Mouse (Mus musculus): ENCODE results near the gene Sptbn1. TPM values are rescaled to one million over a fixed set of nuclear protein-coding genes. Genes with fewer than 3 reads are reported as not detected.

Gene Sptbn1
- polyA plus RNA-seq, 1 experiment from 2014 or later: 180 TPM

DNA sequence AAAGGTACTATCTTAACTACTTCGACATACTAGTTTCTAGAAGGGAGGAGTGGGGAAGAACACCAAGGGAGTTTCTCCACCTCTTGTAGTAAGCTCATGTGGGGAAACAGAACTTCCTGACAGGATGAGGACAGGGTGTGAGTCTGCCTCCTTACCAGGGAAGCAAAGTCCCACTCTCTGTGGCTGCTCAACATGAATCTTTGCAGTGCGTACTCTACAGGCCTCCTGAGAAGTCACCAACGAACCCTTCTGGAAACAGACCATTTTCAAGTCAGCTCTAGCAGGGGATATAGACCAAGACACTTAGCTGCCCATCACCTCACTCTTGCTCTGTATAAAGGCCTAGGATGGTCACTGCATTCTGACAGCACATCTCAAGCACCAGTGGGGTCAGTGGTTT lies 36.6 kb downstream of the Sptbn1 start:
- H3K9me3 ChIP-seq (replicated peaks): no peaks in the 10 kb centered on the region
- ATAC-seq (ENCODE audit: low FRiP score): no peak
- no peak overlapping the region for H3K4me3 ChIP-seq (replicated peaks)
- peaks cover 30% of the 10 kb centered on the region for H3K4me1 ChIP-seq
- no peak overlapping the region for H3K27ac ChIP-seq (replicated peaks)
- no peaks in the 10 kb centered on the region for H3K36me3 ChIP-seq
- no peak overlapping the region for H3K9ac ChIP-seq (replicated peaks)
- no peaks in the 10 kb centered on the region for H3K27me3 ChIP-seq (replicated peaks)
- H3K4me2 ChIP-seq: no peak overlapping the region
- WGBS: 82% methylated on average over 3 of the region's 3 CpGs

DNA sequence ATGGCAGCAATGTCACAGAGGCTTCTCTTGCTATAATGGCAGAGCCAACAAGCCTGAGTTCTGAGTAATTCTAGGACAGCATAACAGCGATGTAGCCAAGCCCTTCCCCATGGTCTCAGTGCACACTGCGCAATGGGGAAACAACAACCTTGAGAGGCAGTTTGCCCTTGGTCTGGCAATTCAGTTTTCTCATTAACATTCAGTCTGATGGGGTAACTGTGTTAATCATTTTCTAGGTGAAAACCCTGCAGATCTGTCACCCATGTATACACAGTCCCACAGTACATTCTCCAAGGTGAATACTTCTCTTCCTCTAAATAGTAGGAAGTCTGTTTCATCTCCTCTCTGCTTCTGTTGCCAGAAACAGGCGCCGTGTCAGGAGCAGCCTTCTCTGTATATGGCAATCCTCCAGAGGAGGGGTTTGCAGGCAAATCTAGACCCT lies 37.6 kb downstream of the Sptbn1 start:
- Histone ChIP-seq H3K4me3 (replicated peaks) (no peak overlapping the region), H3K4me1 (peaks cover 30% of the 10 kb centered on the region), H3K9ac (replicated peaks) (no peak overlapping the region), H3K36me3 (no peaks in the 10 kb centered on the region), H3K9me3 (replicated peaks) (no peaks in the 10 kb centered on the region), H3K4me2 (no peak overlapping the region), H3K27me3 (replicated peaks) (no peaks in the 10 kb centered on the region), H3K27ac (replicated peaks) (0 out of 2 replicates have a peak overlapping the region, but pooled peaks have one; percentile 11)
- 82% methylated on average over 4 of the region's 4 CpGs for WGBS
- no peak for ATAC-seq (ENCODE audit: low FRiP score)

DNA sequence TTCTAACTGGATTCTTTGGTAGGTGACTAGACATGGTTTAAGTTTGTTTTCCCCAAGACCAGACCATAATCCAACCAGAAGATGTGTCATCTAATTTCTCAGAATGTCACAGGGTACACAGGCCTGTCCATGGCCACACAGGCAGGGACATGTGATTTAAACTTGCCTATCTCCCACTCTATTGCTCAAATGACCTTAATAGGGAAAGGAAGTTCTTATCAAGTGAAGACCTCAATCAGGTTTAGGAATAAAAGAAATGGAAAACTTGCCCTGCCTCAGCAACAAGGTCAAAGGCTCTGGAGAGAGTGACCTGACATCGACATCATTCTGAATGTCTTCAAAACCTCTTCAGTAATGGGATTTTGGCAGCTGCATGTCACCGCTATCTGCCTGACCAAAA lies 41.2 kb downstream of the Sptbn1 start:
- H3K4me2 ChIP-seq: no peak overlapping the region
- H3K4me3 ChIP-seq (replicated peaks): no peak overlapping the region
- H3K4me1 ChIP-seq: peaks cover 28% of the 10 kb centered on the region
- no peak overlapping the region for H3K27ac ChIP-seq (replicated peaks)
- 83% methylated on average over 2 of the region's 2 CpGs for WGBS
- no peaks in the 10 kb centered on the region for H3K9me3 ChIP-seq (replicated peaks)
- no peak for ATAC-seq (ENCODE audit: low FRiP score)
- H3K9ac ChIP-seq (replicated peaks): no peak overlapping the region
- H3K27me3 ChIP-seq (replicated peaks): no peaks in the 10 kb centered on the region
- H3K36me3 ChIP-seq: no peaks in the 10 kb centered on the region

DNA sequence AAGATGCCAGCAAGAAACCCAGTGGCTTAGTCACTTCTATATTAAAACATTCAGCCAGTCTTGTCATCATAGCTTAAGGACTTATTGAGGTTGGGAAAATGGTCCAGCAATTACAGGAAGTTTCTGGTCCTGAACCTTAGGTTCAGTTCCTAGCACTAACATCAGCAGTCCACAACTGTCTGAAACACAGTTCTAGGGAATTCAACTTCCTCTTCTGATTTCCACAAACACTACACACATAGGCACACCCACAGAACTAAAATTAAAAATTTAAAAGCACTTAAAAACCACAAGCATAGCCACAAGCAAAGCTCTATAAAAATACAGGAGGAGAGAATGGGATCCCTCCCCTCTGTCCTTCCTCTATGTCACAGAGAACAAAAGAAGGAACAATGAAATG lies 43.4 kb downstream of the Sptbn1 start:
- Histone ChIP-seq H3K4me1 (0 out of 2 replicates have a peak, but pooled peaks cover 12% of the 10 kb centered on the region), H3K27me3 (replicated peaks) (no peaks in the 10 kb centered on the region), H3K4me2 (no peak overlapping the region), H3K4me3 (replicated peaks) (no peak overlapping the region), H3K27ac (replicated peaks) (no peak overlapping the region), H3K36me3 (peaks cover 2% of the 10 kb centered on the region; the same call in 1 of the 2 replicates), H3K9ac (replicated peaks) (no peak overlapping the region), H3K9me3 (replicated peaks) (no peaks in the 10 kb centered on the region)
- ATAC-seq (ENCODE audit: low FRiP score): no peak

DNA sequence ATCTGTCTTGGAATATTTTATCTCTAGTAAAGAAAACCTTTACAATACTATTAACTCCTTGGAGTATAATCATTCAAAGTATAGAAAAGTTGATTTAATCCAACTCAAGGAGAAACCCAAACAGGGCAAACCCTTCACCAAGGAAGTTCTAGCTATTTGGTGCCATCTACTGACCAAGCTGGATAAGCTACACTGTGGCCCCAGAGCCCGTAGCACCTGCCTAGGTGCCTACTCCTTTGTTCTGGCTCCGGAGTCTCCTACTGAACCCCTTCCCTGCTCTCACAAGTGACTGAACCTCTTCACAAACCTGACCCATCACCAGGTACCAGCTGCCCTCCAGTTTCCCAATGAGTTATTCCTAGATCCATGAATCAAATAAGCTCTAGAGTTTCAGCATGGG lies 45.3 kb downstream of the Sptbn1 start:
- Histone ChIP-seq H3K36me3 (peaks cover 12% of the 10 kb centered on the region), H3K4me2 (no peak overlapping the region), H3K9me3 (replicated peaks) (no peaks in the 10 kb centered on the region), H3K4me3 (replicated peaks) (no peak overlapping the region), H3K9ac (replicated peaks) (no peak overlapping the region), H3K27ac (replicated peaks) (no peak overlapping the region), H3K27me3 (replicated peaks) (no peaks in the 10 kb centered on the region), H3K4me1 (0 out of 2 replicates have a peak, but pooled peaks cover 12% of the 10 kb centered on the region)
- WGBS: 31% methylated on average over 2 of the region's 2 CpGs
- no peak for ATAC-seq (ENCODE audit: low FRiP score)

DNA sequence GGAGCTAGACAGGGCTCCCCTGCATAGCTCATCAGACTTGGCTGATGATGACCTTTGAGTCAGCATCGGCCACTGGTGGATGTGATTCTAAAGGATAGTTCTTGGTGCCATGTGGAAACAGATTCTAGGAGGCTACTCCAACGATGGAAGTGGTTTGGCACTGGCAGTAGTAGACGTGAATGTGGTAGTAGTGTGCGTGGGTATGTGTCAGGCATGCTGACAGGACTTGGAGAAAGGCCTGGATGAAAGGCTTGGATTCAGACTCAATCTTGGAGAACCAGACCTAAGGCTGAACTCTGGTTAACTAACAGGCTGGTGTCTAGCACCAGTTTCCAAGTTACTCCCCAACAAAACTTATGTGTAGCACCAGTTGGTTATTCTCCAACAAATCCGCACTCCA lies 46.9 kb downstream of the Sptbn1 start:
- H3K9me3 ChIP-seq (replicated peaks): no peaks in the 10 kb centered on the region
- no peaks in the 10 kb centered on the region for H3K27me3 ChIP-seq (replicated peaks)
- 0 out of 2 replicates have a peak, but pooled peaks cover 6% of the 10 kb centered on the region for H3K4me1 ChIP-seq
- no peak overlapping the region for H3K27ac ChIP-seq (replicated peaks)
- H3K4me3 ChIP-seq (replicated peaks): no peak overlapping the region
- H3K36me3 ChIP-seq: peaks cover 20% of the 10 kb centered on the region
- ATAC-seq (ENCODE audit: low FRiP score): no peak
- H3K9ac ChIP-seq (replicated peaks): no peak overlapping the region
- H3K4me2 ChIP-seq: no peak overlapping the region
- 89% methylated on average over 5 of the region's 5 CpGs for WGBS

DNA sequence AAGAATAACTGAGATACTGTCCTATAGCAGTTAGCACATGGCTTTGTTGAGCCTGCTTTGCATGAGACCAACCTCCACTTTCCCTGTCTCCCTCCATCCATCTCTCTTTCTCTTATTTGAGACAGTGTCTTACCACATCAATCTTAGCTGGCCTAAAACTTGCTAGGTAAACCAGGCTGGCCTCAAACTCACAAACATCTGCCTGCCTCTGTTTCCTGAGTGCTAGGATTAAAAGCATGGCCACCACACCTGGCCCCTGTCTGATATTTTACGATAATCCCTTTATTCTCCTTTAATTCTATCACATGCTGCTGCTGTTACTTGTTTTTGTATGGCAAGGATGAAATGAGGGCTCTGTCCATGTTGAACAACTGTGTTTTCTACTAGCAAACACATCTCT lies 49.6 kb downstream of the Sptbn1 start:
- 0 out of 2 replicates have a peak, but pooled peaks cover 6% of the 10 kb centered on the region for H3K4me1 ChIP-seq
- no peak overlapping the region for H3K27ac ChIP-seq (replicated peaks)
- H3K27me3 ChIP-seq (replicated peaks): no peaks in the 10 kb centered on the region
- H3K9ac ChIP-seq (replicated peaks): no peak overlapping the region
- no peak for ATAC-seq (ENCODE audit: low FRiP score)
- no peak overlapping the region for H3K4me2 ChIP-seq
- H3K4me3 ChIP-seq (replicated peaks): no peak overlapping the region
- 100% methylated on average over 1 of the region's 1 CpGs for WGBS
- peaks cover 20% of the 10 kb centered on the region for H3K36me3 ChIP-seq
- no peaks in the 10 kb centered on the region for H3K9me3 ChIP-seq (replicated peaks)

DNA sequence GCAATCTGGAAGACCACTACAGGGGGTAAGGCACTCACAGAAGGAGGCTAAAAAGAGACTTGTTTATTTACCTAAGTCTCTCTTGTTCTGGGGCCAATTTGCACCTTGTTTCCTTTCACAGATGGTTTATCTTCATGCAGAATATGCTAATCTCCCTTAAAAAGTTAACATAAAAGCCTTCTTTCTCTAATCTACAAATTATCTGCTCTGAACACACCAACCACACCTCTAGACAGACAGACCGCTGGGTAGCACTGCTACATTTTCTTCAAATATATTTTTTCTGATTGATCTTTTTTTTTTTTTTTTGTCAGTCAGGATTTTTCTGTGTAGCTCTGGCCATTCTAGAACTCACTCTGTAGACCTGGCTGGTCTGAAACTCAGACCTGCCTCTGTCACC lies 50.5 kb downstream of the Sptbn1 start:
- Histone ChIP-seq H3K4me1 (peaks cover 11% of the 10 kb centered on the region), H3K4me2 (no peak overlapping the region), H3K36me3 (peaks cover 20% of the 10 kb centered on the region), H3K27ac (replicated peaks) (no peak overlapping the region), H3K4me3 (replicated peaks) (no peak overlapping the region), H3K9ac (replicated peaks) (no peak overlapping the region), H3K27me3 (replicated peaks) (no peaks in the 10 kb centered on the region), H3K9me3 (replicated peaks) (no peaks in the 10 kb centered on the region)
- WGBS: 51% methylated on average over 1 of the region's 1 CpGs
- ATAC-seq (ENCODE audit: low FRiP score): no peak

DNA sequence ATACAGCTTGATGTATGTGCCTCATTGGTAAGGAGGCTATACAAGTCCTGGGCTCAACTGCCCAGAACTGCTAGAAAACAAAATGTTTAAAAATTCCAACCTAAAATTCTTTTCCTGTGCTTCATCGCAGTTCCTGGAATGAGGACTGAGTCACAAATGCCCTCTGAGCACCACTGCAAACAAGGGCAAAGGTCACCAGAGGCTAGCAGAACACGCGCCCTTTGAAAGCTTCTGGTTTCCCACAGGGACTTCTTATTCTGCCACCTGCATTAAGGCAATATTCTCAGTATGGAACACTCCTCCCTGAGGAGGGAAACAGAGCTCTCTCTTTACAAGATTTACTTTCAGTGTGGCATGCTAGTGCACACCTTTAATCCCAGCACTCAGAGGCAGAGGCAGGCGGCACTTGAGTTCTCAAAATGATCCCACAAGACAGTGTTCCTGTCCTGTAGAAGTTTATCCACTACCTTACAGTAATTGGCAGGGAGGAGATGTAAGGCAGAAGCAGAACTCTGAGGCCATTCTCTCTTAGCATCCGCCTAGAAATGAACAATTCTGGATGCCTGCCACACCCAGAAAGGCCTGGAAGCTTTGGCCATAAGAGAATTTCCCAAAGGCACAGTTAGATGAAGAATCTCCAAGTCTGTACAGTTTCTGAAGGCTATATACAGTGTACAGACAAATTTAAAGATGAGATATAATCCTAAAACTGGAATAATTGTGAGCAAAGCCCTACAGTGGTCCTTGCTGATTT lies 56.1 kb downstream of the Sptbn1 start:
- WGBS: 57% methylated on average over 5 of the region's 5 CpGs
- Histone ChIP-seq H3K27me3 (replicated peaks) (no peaks in the 10 kb centered on the region), H3K36me3 (0 out of 2 replicates have a peak, but pooled peaks cover 9% of the 10 kb centered on the region), H3K27ac (replicated peaks) (no peak overlapping the region), H3K4me1 (peaks cover 41% of the 10 kb centered on the region), H3K9me3 (replicated peaks) (no peaks in the 10 kb centered on the region), H3K9ac (replicated peaks) (no peak overlapping the region), H3K4me2 (no peak overlapping the region), H3K4me3 (replicated peaks) (no peak overlapping the region)
- ATAC-seq (ENCODE audit: low FRiP score): no peak

DNA sequence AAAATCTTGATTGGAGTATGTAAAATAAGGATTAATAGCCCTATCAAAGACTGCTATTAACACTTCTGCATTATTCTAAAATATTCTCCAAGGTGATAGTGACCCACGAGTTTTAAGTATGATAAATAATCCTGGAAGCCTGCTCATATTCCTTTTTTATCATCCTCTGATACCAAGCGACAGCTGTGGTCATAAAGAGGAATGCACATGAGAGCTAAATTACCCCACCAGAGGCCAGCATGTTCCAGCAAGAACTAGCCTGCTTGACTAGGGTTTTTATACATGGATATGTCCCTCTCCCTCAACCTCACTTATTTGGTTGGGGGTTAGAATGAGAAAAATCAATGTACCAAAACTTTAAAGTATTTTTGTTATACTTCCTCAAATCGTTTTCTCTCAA lies 56.8 kb downstream of the Sptbn1 start:
- no peak for ATAC-seq (ENCODE audit: low FRiP score)

DNA sequence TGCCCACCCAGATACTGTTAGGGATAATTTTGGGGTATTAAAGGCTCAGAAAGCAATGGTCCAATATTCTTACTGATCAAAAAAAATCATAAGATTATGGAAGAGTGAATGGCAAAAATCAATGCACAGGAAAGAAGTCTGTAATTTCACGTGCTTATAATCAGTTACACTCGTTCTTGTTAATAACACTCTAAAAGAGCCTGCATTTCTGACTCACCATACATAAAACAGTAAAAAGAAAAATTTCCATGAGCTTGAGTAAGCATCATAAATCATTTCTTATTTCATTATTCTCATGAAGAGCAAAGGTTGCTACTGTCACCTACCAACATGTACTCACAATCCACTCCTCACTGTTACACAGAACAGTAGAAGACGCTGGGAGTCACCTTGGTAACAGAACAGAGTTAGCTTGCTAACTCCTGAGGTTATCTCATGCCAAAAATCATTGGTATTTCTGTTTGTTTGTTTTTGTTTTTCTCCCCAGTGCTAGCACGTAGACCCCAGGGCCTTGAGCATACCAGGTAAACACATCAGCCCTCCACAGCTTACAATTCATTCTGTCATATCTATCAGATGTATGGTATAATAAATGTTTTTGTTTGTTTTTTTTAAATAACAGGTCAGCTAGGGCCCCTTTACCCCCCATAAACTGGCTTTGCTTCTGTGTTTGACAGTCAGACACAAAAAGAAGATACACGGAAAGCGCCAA lies 57.7 kb downstream of the Sptbn1 start:
- H3K27ac ChIP-seq (replicated peaks): no peak overlapping the region; the same call in 1 of the 2 replicates
- H3K27me3 ChIP-seq (replicated peaks): no peaks in the 10 kb centered on the region
- no peak overlapping the region for H3K4me3 ChIP-seq (replicated peaks)
- WGBS: 75% methylated on average over 6 of the region's 6 CpGs
- no peak for ATAC-seq (ENCODE audit: low FRiP score)
- no peak overlapping the region for H3K4me2 ChIP-seq
- no peaks in the 10 kb centered on the region for H3K9me3 ChIP-seq (replicated peaks)
- H3K9ac ChIP-seq (replicated peaks): no peak overlapping the region
- peaks cover 41% of the 10 kb centered on the region for H3K4me1 ChIP-seq
- H3K36me3 ChIP-seq: 0 out of 2 replicates have a peak, but pooled peaks cover 5% of the 10 kb centered on the region

More for the DNA sequence above, 56.8 kb downstream of the Sptbn1 start:
- Histone ChIP-seq H3K36me3 (0 out of 2 replicates have a peak, but pooled peaks cover 5% of the 10 kb centered on the region), H3K4me2 (no peak overlapping the region), H3K9ac (replicated peaks) (no peak overlapping the region), H3K4me1 (peaks cover 41% of the 10 kb centered on the region), H3K9me3 (replicated peaks) (no peaks in the 10 kb centered on the region), H3K27me3 (replicated peaks) (no peaks in the 10 kb centered on the region), H3K27ac (replicated peaks) (no peak overlapping the region), H3K4me3 (replicated peaks) (no peak overlapping the region)
- WGBS: 49% methylated on average over 3 of the region's 3 CpGs

DNA sequence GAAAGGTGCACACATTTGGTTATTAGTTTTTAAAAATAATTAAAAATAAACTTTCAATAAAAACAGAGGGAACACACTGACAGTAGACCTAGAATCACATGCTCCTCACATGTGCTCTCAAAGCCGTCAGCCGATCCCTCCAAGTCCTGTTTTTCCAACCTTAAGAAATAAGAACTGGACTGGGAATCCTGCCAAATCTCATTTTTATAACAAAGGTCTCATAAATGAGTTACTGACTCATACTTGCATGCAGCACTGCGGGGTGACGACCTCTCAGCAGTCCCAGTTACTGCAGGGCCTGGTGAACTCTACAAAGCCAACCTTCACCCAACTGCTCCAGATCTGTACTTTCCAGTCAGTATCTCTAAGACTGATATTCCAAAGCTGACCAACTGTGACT lies 58.5 kb downstream of the Sptbn1 start:
- Histone ChIP-seq H3K36me3 (0 out of 2 replicates have a peak, but pooled peaks cover 5% of the 10 kb centered on the region), H3K27ac (replicated peaks) (no peak overlapping the region), H3K4me2 (no peak overlapping the region), H3K9ac (replicated peaks) (no peak overlapping the region), H3K9me3 (replicated peaks) (no peaks in the 10 kb centered on the region), H3K27me3 (replicated peaks) (no peaks in the 10 kb centered on the region), H3K4me3 (replicated peaks) (no peak overlapping the region), H3K4me1 (peaks cover 41% of the 10 kb centered on the region)
- 62% methylated on average over 4 of the region's 4 CpGs for WGBS
- peak; percentile 30; the same call in 1 of the 2 replicates for ATAC-seq (ENCODE audit: low FRiP score)

Data from neural tube, embryonic 15.5 days (tissue).